Mouse (Mus musculus): ENCODE data around the gene 4931428F04Rik. TPM values are rescaled to one million over a fixed set of nuclear protein-coding genes. Genes with fewer than 3 reads are reported as not detected.
"Not testable (repeated sequence)": the region's sequence is repeated elsewhere in the genome, so short reads cannot be mapped to it uniquely, and the experiment has no call there.

The 4931428F04Rik gene
- polyA plus RNA-seq, 1 experiment from 2014 or later = 122 TPM

DNA sequence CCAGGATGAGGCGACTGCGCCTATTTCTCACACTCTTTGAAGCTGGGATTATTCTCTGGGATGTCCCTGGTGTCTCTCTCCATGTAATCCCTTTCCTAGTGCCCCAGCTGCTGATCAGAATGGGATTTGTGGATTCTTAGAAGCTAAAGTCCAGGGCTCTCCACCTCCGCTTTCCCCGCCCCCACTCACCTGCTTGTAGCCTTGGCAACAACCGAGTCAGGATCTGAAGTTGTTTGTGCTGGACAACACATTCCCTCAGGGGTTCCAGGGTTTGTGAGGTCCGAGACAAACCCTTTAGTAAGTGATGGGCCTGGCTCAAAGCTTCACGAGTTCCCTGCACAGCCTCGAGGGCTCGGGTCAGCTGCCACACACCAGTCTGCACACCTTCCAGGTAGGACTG lies 5.1 kb upstream of the 4931428F04Rik start:
- no peak overlapping the region for H3K27ac ChIP-seq (replicated peaks)
- no peak for ATAC-seq (ENCODE audit: low FRiP score)
- H3K4me1 ChIP-seq = peaks cover 37% of the 10 kb centered on the region
- peaks cover 10% of the 10 kb centered on the region for H3K36me3 ChIP-seq
- 74% methylated on average over 9 of the region's 9 CpGs for WGBS
- H3K27me3 ChIP-seq (replicated peaks) = no peaks in the 10 kb centered on the region; the same call in 1 of the 2 replicates
- H3K9me3 ChIP-seq (replicated peaks) = no peaks in the 10 kb centered on the region
- no peak overlapping the region for H3K9ac ChIP-seq (replicated peaks)
- H3K4me2 ChIP-seq = peak overlapping the region; percentile 17; the same call in 1 of the 2 replicates
- no peak overlapping the region for H3K4me3 ChIP-seq (replicated peaks)

GRCm38 (mm10) chr8:105293405-105293804 lies 3.7 kb upstream of the 4931428F04Rik start:
- ATAC-seq (ENCODE audit: low FRiP score) = no peak
- H3K9ac ChIP-seq (replicated peaks) = no peak overlapping the region
- WGBS = 62% methylated on average over 19 of the region's 19 CpGs
- no peak overlapping the region for H3K4me2 ChIP-seq
- H3K4me3 ChIP-seq (replicated peaks) = no peak overlapping the region
- no peaks in the 10 kb centered on the region for H3K36me3 ChIP-seq
- H3K9me3 ChIP-seq (replicated peaks) = no peaks in the 10 kb centered on the region
- no peak overlapping the region for H3K27ac ChIP-seq (replicated peaks)
- H3K27me3 ChIP-seq (replicated peaks) = no peaks in the 10 kb centered on the region; the same call in 1 of the 2 replicates
- peaks cover 33% of the 10 kb centered on the region for H3K4me1 ChIP-seq

DNA sequence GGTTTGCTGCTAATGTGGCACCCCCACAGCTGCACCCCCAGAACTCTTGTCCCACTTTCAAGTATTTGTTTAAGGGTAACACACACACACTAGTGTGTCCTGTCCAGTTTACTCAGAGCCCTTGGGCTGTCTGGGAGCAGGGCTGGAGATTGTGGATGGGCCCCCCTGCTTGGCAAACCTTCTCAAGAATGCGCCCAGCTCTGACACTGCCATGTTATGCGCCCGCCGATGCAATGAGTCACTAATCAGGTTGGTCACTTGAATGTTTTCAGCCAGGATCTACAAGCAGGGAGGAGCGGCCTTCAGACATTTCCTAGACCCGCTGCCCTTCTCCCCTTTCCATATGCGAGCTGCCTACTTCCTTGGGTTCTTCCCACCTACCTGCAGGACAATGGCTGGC lies 2.8 kb upstream of the 4931428F04Rik start:
- Histone ChIP-seq H3K4me3 (replicated peaks) (no peak overlapping the region), H3K27me3 (replicated peaks) (no peaks in the 10 kb centered on the region; the same call in 1 of the 2 replicates), H3K9me3 (replicated peaks) (no peaks in the 10 kb centered on the region), H3K4me1 (peaks cover 37% of the 10 kb centered on the region), H3K4me2 (no peak overlapping the region), H3K27ac (replicated peaks) (no peak overlapping the region), H3K9ac (replicated peaks) (no peak overlapping the region), H3K36me3 (no peaks in the 10 kb centered on the region)
- no peak for ATAC-seq (ENCODE audit: low FRiP score)
- 84% methylated on average over 7 of the region's 7 CpGs for WGBS

DNA sequence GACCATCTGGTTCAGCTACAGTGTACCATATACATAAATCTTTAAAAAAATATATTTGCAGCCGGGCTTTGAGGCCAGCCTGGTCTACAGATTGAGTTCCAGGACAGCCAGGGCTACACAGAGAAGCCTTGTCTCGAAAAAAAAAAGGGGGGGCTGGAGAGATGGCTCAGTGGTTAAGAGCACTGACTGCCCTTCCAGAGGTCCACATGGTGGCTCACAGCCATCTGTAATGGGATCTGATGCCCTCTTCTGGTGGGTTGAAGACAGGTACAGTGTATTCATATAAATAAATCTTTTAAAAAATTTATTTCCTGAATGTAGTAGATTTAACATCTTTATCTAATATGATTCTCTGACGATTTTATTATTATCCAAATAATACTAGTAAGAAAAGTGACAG lies 2.1 kb upstream of the 4931428F04Rik start:
- H3K27me3 ChIP-seq (replicated peaks); H3K36me3 ChIP-seq; H3K4me3 ChIP-seq (replicated peaks); H3K27ac ChIP-seq (replicated peaks); H3K9ac ChIP-seq (replicated peaks); H3K9me3 ChIP-seq (replicated peaks); H3K4me2 ChIP-seq; ATAC-seq (ENCODE audit: low FRiP score): not testable (repeated sequence)
- peaks cover 38% of the 10 kb centered on the region for H3K4me1 ChIP-seq
- 70% methylated on average over 3 of the region's 3 CpGs for WGBS

- not testable (repeated sequence) for H3K36me3 ChIP-seq; H3K27ac ChIP-seq (replicated peaks); H3K9ac ChIP-seq (replicated peaks); H3K27me3 ChIP-seq (replicated peaks); H3K9me3 ChIP-seq (replicated peaks); H3K4me3 ChIP-seq (replicated peaks); ATAC-seq (ENCODE audit: low FRiP score)
- 90% methylated on average over 8 of the region's 8 CpGs for WGBS
- Histone ChIP-seq H3K4me1 (peaks cover 41% of the 10 kb centered on the region), H3K4me2 (0 out of 2 replicates have a peak overlapping the region, but pooled peaks have one; percentile 77)
Measured at GRCm38 (mm10) chr8:105291364-105291763, 1.7 kb upstream of the 4931428F04Rik start.

- peak overlapping the region; percentile 58 for H3K4me3 ChIP-seq (replicated peaks)
- H3K27me3 ChIP-seq (replicated peaks) = no peaks in the 10 kb centered on the region; the same call in 1 of the 2 replicates
- peak overlapping the region; percentile 61 for H3K9ac ChIP-seq (replicated peaks)
- H3K9me3 ChIP-seq (replicated peaks) = no peaks in the 10 kb centered on the region
- H3K4me2 ChIP-seq = peak overlapping the region; percentile 77
- no peak overlapping the region for H3K27ac ChIP-seq (replicated peaks)
- 8% methylated on average over 31 of the region's 31 CpGs for WGBS
- ATAC-seq (ENCODE audit: low FRiP score) = no peak
- H3K4me1 ChIP-seq = peaks cover 48% of the 10 kb centered on the region
- H3K36me3 ChIP-seq = 0 out of 2 replicates have a peak, but pooled peaks cover 3% of the 10 kb centered on the region
Measured at GRCm38 (mm10) chr8:105290554-105291314, 1.1 kb upstream of the 4931428F04Rik start.

- Histone ChIP-seq H3K27me3 (replicated peaks) (no peaks in the 10 kb centered on the region), H3K4me1 (peaks cover 57% of the 10 kb centered on the region), H3K4me3 (replicated peaks) (peak overlapping the region; percentile 58), H3K4me2 (peak overlapping the region; percentile 77), H3K36me3 (peaks cover 10% of the 10 kb centered on the region; the same call in 1 of the 2 replicates), H3K27ac (replicated peaks) (peak overlapping the region; percentile 94), H3K9ac (replicated peaks) (peak overlapping the region; percentile 61), H3K9me3 (replicated peaks) (no peaks in the 10 kb centered on the region)
- peak; percentile 94 for ATAC-seq (ENCODE audit: low FRiP score)
- WGBS = under 1% methylated on average over 53 of the region's 53 CpGs
Measured at GRCm38 (mm10) chr8:105288958-105289732, 519 bp downstream of the 4931428F04Rik start.

DNA sequence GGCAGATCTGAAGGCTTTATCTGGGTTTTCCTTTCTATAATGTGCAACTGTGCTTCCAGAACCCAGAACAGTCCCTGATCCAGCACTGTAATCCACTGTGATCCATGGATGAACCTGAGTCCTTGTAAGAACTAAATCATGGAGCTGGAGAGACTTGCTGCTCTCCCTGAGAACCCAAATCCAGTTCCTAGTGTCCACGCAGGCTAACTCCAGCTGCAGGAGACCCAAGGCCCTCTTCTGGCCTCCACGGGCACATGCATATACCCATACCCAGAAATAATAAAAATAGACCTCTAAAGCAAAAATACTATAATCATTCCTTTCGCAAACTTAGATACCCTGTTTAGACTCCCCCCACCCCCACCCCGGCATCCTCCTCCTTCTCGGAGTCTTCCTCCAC lies 1.4 kb downstream of the 4931428F04Rik start:
- Histone ChIP-seq H3K36me3 (peaks cover 16% of the 10 kb centered on the region), H3K27ac (replicated peaks) (peak overlapping the region; percentile 94), H3K4me1 (peaks cover 62% of the 10 kb centered on the region), H3K9ac (replicated peaks) (peak overlapping the region; percentile 61), H3K9me3 (replicated peaks) (no peaks in the 10 kb centered on the region), H3K27me3 (replicated peaks) (no peaks in the 10 kb centered on the region), H3K4me3 (replicated peaks) (peak overlapping the region; percentile 58), H3K4me2 (peak overlapping the region; percentile 77)
- 78% methylated on average over 5 of the region's 5 CpGs for WGBS
- no peak for ATAC-seq (ENCODE audit: low FRiP score)

DNA sequence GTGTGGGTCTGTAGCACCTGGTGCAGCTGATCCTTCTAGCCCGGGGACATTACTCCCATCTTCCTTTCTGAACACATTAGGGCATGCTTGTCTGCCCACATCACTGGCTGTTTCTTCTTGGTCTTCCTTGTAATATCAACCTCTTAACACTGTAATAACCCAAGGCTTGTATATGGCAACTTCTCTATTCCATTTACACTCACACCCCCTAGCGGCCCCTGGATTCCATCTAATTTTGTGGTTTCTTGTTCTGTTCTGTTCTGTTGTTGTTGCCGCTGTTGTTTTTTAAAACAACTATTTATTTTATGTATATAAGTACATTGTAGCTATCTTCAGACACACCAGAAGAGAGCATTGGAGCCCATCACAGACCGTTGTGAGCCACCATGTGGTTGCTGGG lies 2.8 kb downstream of the 4931428F04Rik start:
- no peak overlapping the region for H3K9ac ChIP-seq (replicated peaks)
- ATAC-seq (ENCODE audit: low FRiP score) = no peak
- H3K4me1 ChIP-seq = peaks cover 64% of the 10 kb centered on the region
- peaks cover 30% of the 10 kb centered on the region for H3K36me3 ChIP-seq
- H3K9me3 ChIP-seq (replicated peaks) = no peaks in the 10 kb centered on the region
- H3K4me3 ChIP-seq (replicated peaks) = peak overlapping the region; percentile 8; the same call in 1 of the 2 replicates
- no peaks in the 10 kb centered on the region; the same call in 1 of the 2 replicates for H3K27me3 ChIP-seq (replicated peaks)
- H3K27ac ChIP-seq (replicated peaks) = no peak overlapping the region
- peak overlapping the region; percentile 77 for H3K4me2 ChIP-seq
- WGBS = 92% methylated on average over 4 of the region's 4 CpGs

DNA sequence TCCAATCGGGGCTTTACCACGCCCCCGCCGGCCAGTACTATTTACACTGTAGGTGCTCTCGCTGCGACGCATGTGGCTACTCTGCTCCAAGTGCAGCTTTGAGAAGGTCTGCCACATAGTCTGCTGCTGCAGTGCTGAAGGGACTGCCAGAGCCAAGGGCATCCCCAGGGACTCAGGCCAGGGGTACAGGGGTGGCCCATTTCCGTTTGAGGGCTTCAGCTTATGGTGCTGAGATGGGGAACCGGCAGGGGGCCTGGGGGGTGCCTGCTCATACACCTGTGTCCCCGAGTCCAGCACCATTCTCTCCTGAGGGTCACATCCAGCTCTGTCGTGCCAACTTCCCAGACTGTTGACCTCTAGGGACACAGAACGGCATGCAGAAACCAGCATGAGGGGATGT lies 4.2 kb downstream of the 4931428F04Rik start:
- no peak overlapping the region for H3K4me3 ChIP-seq (replicated peaks)
- H3K4me1 ChIP-seq = peaks cover 59% of the 10 kb centered on the region
- ATAC-seq (ENCODE audit: low FRiP score) = no peak
- H3K9ac ChIP-seq (replicated peaks) = no peak overlapping the region
- peaks cover 2% of the 10 kb centered on the region for H3K27me3 ChIP-seq (replicated peaks)
- WGBS = 34% methylated on average over 12 of the region's 12 CpGs
- H3K9me3 ChIP-seq (replicated peaks) = no peaks in the 10 kb centered on the region
- peaks cover 39% of the 10 kb centered on the region for H3K36me3 ChIP-seq
- H3K27ac ChIP-seq (replicated peaks) = no peak overlapping the region
- peak overlapping the region; percentile 77; the same call in 1 of the 2 replicates for H3K4me2 ChIP-seq

- Histone ChIP-seq H3K36me3 (peaks cover 47% of the 10 kb centered on the region), H3K4me2 (no peak overlapping the region), H3K9me3 (replicated peaks) (no peaks in the 10 kb centered on the region), H3K4me1 (peaks cover 52% of the 10 kb centered on the region), H3K4me3 (replicated peaks) (no peak overlapping the region), H3K9ac (replicated peaks) (no peak overlapping the region), H3K27ac (replicated peaks) (no peak overlapping the region), H3K27me3 (replicated peaks) (peaks cover 25% of the 10 kb centered on the region)
- ATAC-seq (ENCODE audit: low FRiP score) = no peak
- WGBS = 28% methylated on average over 23 of the region's 23 CpGs
Measured at GRCm38 (mm10) chr8:105283074-105283473, 6.6 kb downstream of the 4931428F04Rik start.
